Mouse (Mus musculus) heart, adult 2 months (tissue): ENCODE results near the gene Etfb.

Experiments used
- CTCF ChIP-seq: fragments of 200-600 bp; IDR thresholded peaks from 2 replicates; pipeline ENCODE4 v1.8.1; 2022; ENCODE audit warnings: antibody characterized with exemption, mild to moderate bottlenecking, moderate library complexity
- POLR2A ChIP-seq: fragments of 200-500 bp; IDR thresholded peaks from 2 replicates; pipeline ENCODE4 v1.6.1; 2011; ENCODE audit warnings: mild to moderate bottlenecking, low read depth, low read length, control low read depth; ENCODE audit not compliant: insufficient read depth

DNA sequence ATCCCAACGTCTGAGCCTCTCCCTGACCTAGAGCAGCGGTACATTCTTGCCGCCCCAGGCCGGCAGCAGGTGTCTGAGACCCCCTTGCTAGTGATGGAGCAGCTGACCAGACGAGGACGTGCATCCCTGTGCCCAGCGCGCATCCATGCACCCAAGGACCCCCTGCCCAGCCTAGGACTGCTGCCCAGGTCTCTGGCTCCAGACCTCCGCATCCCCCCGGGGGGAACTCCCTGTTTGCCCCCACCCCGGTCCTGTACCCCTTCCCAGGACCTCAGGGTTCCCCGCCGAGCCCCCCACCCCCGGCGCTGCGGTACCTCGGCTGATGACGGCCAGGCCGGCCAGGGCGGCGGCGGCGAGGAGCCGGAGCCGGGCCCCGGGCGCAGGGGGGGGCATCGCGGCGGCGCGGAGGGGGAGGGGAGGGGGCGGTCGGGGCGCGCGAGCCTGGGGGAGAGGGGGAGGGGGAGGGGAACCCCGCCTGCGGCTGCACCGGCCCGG is 45.8 kb downstream of the Etfb start, which contains the start of gene Iglon5:
- no peak for TF ChIP-seq POLR2A
- TF ChIP-seq CTCF: no peak
